Mouse (Mus musculus) liver, adult 2 months (tissue): ENCODE results near the gene Mymx. TPM values are rescaled to one million over a fixed set of nuclear protein-coding genes. Genes with fewer than 3 reads are reported as not detected.

Experiments
- DNase-seq: peaks from one replicate; pipeline ENCODE4 v3.0.0-alpha.2; 2011; ENCODE audit warnings: low read depth, low spot score; ENCODE audit errors: extremely low read depth
- H3K27ac ChIP-seq: fragments of 200-500 bp; replicated peaks from 2 replicates; pipeline ENCODE4 v1.5.1; 2012; ENCODE audit warnings: low read depth, mild to moderate bottlenecking, control low read depth, inconsistent platforms, low read length; ENCODE audit not compliant: insufficient read depth
- H3K27me3 ChIP-seq: fragments of 200-500 bp; 2 replicates; pipeline ENCODE4 v1.6.1; 2012; ENCODE audit warnings: mild to moderate bottlenecking, moderate library complexity, low read length, inconsistent platforms; ENCODE audit not compliant: control insufficient read depth, insufficient read depth
- H3K36me3 ChIP-seq: fragments of 200-500 bp; 2 replicates; pipeline ENCODE4 v1.6.1; 2012; ENCODE audit warnings: low read length, inconsistent platforms; ENCODE audit not compliant: control insufficient read depth, insufficient read depth
- H3K4me1 ChIP-seq: fragments of 200-500 bp; 2 replicates; pipeline ENCODE4 v1.6.1; 2011; ENCODE audit warnings: low read length; ENCODE audit not compliant: control insufficient read depth, insufficient read depth
- H3K4me3 ChIP-seq: fragments of 200-500 bp; 2 replicates; pipeline ENCODE4 v1.5.1; 2011; ENCODE audit warnings: low read depth, mild to moderate bottlenecking, control low read depth, low read length, moderate library complexity; ENCODE audit not compliant: insufficient read depth
- H3K79me2 ChIP-seq: fragments of 200-500 bp; 2 replicates; pipeline ENCODE4 v1.6.1; 2012; ENCODE audit warnings: inconsistent platforms, mild to moderate bottlenecking, low read length, moderate library complexity; ENCODE audit not compliant: control insufficient read depth, insufficient read depth
- H3K9ac ChIP-seq: fragments of 200-500 bp; 2 replicates; pipeline ENCODE4 v1.6.1; 2012; ENCODE audit warnings: low read depth, mild to moderate bottlenecking, control low read depth, inconsistent platforms, low read length
- CTCF ChIP-seq: fragments of 200-500 bp; IDR thresholded peaks from 2 replicates; pipeline ENCODE4 v1.5.1; 2011; ENCODE audit warnings: low read depth, low read length, control low read depth
- POLR2A ChIP-seq: fragments of 200-500 bp; IDR thresholded peaks from 2 replicates; pipeline ENCODE4 v1.6.1; 2011; ENCODE audit warnings: low read length, control low read depth; ENCODE audit not compliant: insufficient read depth; ENCODE audit errors: extremely low read depth
- WGBS: fragments of 180-500 bp; shearing (Covaris S2); methylation state at CpG from one replicate; pipeline ENCODE4 v1.1.7; 2018; 5-methylcytosine and 5-hydroxymethylcytosine counted together
- polyA plus RNA-seq: library from polyadenylated mRNA; depleted of rRNA; stranded (reverse); fragments of >200 nt; gene quantifications from 2 replicates; pipeline ENCODE4 v1.2.3, GENCODE M21; 2012
- total RNA-seq: library from RNA; depleted of rRNA; stranded (reverse); fragments of >200 nt; gene quantifications from 2 replicates; pipeline ENCODE4 v1.2.3, GENCODE M21; 2014

The Mymx gene
- total and polyA plus RNA-seq, 2 experiments: not detected

GRCm38 (mm10) chr17:45573780-45574123 is 28.1 kb downstream of the Mymx start:
- Histone ChIP-seq H3K4me3 (peak overlapping the region; percentile 72), H3K79me2 (peaks cover 8% of the 10 kb centered on the region), H3K36me3 (peaks cover 30% of the 10 kb centered on the region), H3K27ac (peak overlapping the region; percentile 99), H3K9ac (peak overlapping the region; percentile 95), H3K27me3 (no peaks in the 10 kb centered on the region), H3K4me1 (peaks cover 27% of the 10 kb centered on the region)
- DNase-seq: peak; percentile 85
- under 1% methylated on average over 17 of the region's 18 CpGs for WGBS
- TF ChIP-seq POLR2A (0 out of 2 replicates have a peak, but pooled peaks have one; percentile 38), CTCF (no peak)

- no peak for TF ChIP-seq CTCF
- TF ChIP-seq POLR2A: peak; percentile 99
- Histone ChIP-seq H3K4me3 (peak within 1 kb of the TSS; percentile 72), H3K36me3 (peaks cover 35% of the 10 kb centered on the region), H3K27ac (peak within 1 kb of the TSS; percentile 99), H3K79me2 (peaks cover 8% of the 10 kb centered on the region), H3K27me3 (no peaks in the 10 kb centered on the region), H3K4me1 (peaks cover 27% of the 10 kb centered on the region), H3K9ac (peak within 1 kb of the TSS; percentile 95)
- under 1% methylated on average over 41 of the region's 41 CpGs for WGBS
- DNase-seq: peak; percentile 84
These were observed 28.7 kb downstream of the Mymx start, which contains the start of gene Hsp90ab1 for GRCm38 (mm10) chr17:45573087-45573779. Gene Hsp90ab1, minus strand, starts transcription at chr17:45573271.

GRCm38 (mm10) chr17:45572103-45573086 is 29.5 kb downstream of the Mymx start:
- peaks cover 42% of the 10 kb centered on the region for H3K36me3 ChIP-seq
- H3K79me2 ChIP-seq: peaks cover 8% of the 10 kb centered on the region
- H3K4me3 ChIP-seq: peak overlapping the region; percentile 72
- no peaks in the 10 kb centered on the region for H3K27me3 ChIP-seq
- DNase-seq: peak; percentile 48
- peak overlapping the region; percentile 86 for H3K9ac ChIP-seq
- H3K27ac ChIP-seq: peak overlapping the region; percentile 82
- 1% methylated on average over 57 of the region's 57 CpGs for WGBS
- peaks cover 31% of the 10 kb centered on the region for H3K4me1 ChIP-seq
- no peak for TF ChIP-seq POLR2A

- TF ChIP-seq POLR2A (no peak), CTCF (no peak)
- H3K36me3 ChIP-seq: peaks cover 48% of the 10 kb centered on the region
- peaks cover 33% of the 10 kb centered on the region for H3K4me1 ChIP-seq
- DNase-seq: peak; percentile 34
- 76% methylated on average over 4 of the region's 4 CpGs for WGBS
- H3K9ac ChIP-seq: peak overlapping the region; percentile 12; the same call in 1 of the 2 replicates
- H3K27me3 ChIP-seq: no peaks in the 10 kb centered on the region
- peak overlapping the region; percentile 14; the same call in 1 of the 2 replicates for H3K27ac ChIP-seq
- H3K4me3 ChIP-seq: no peak overlapping the region
- peaks cover 8% of the 10 kb centered on the region for H3K79me2 ChIP-seq
These were observed 31.9 kb downstream of the Mymx start for GRCm38 (mm10) chr17:45569999-45570398.

- Histone ChIP-seq H3K36me3 (peaks cover 48% of the 10 kb centered on the region), H3K4me3 (no peak overlapping the region), H3K27me3 (no peaks in the 10 kb centered on the region), H3K9ac (no peak overlapping the region), H3K79me2 (peaks cover 12% of the 10 kb centered on the region), H3K4me1 (peaks cover 30% of the 10 kb centered on the region), H3K27ac (no peak overlapping the region)
- 86% methylated on average over 12 of the region's 12 CpGs for WGBS
- peak; percentile 34 for DNase-seq
- TF ChIP-seq POLR2A: no peak
- no peak for TF ChIP-seq CTCF
These were observed 32.9 kb downstream of the Mymx start for GRCm38 (mm10) chr17:45568990-45569389.
